Mouse (Mus musculus) layer of hippocampus, postnatal 14 days (tissue): ENCODE results near the gene Itch. TPM values are rescaled to one million over a fixed set of nuclear protein-coding genes. Genes with fewer than 3 reads are reported as not detected.
"Not testable (repeated sequence)": the region's sequence is repeated elsewhere in the genome, so short reads cannot be mapped to it uniquely, and the experiment has no call there.

Source experiments
- DNase-seq, 2 experiments: peaks; one replicate each; pipeline ENCODE4 v3.0.0; 2021 to 2022; ENCODE audit warnings: low spot score in 2 of 2, mixed read lengths in 1 of 2
- long read RNA-seq, 2 experiments: library from polyadenylated mRNA; stranded (forward); transcript quantifications; one replicate each; pipeline ENCODE4 v2.0.0; 2021
- total RNA-seq, 2 experiments: library from RNA; stranded (reverse); gene quantifications; 2 replicates each; pipeline ENCODE4 v1.2.3; 2021

Itch gene
- total RNA-seq: 10 to 100 TPM; 44.8 to 45.6 TPM
- long read RNA-seq, experiment 1, full-length matches to known transcripts: 22 of 29 reads
- long read RNA-seq, experiment 1, partial matches to known transcripts: 0 of 29 reads
- long read RNA-seq, experiment 1, other reads (novel, unspliced or antisense): 7 of 29 reads
- long read RNA-seq, experiment 2, full-length matches to known transcripts: 19 of 34 reads
- long read RNA-seq, experiment 2, partial matches to known transcripts: 5 of 34 reads
- long read RNA-seq, experiment 2, other reads (novel, unspliced or antisense): 10 of 34 reads

GRCm38 (mm10) chr2:155133011-155133976 is at the start of gene Itch:
Gene Itch (plus strand): TSS chr2:155133509.
- peak; percentile 89 to 94 for DNase-seq

- DNase-seq: no peak
Observed at GRCm38 (mm10) chr2:155084546-155084945, 48.8 kb upstream of the Itch start.

GRCm38 (mm10) chr2:155086328-155086727 is 47.0 kb upstream of the Itch start:
- no peak for DNase-seq

GRCm38 (mm10) chr2:155088264-155088663 is 45.0 kb upstream of the Itch start:
- no peak for DNase-seq

- DNase-seq: no peak
Observed at GRCm38 (mm10) chr2:155090909-155091742, 42.2 kb upstream of the Itch start.

GRCm38 (mm10) chr2:155091743-155092075 is 41.6 kb upstream of the Itch start:
- no peak for DNase-seq

GRCm38 (mm10) chr2:155093418-155093817 is 39.9 kb upstream of the Itch start:
- no peak for DNase-seq

GRCm38 (mm10) chr2:155098720-155099380 is 34.5 kb upstream of the Itch start:
- DNase-seq: no peak

- DNase-seq: no peak
Observed at GRCm38 (mm10) chr2:155099421-155099820, 33.9 kb upstream of the Itch start.

GRCm38 (mm10) chr2:155099994-155100795 is 33.1 kb upstream of the Itch start:
- no peak for DNase-seq

GRCm38 (mm10) chr2:155100796-155101259 is 32.5 kb upstream of the Itch start:
- no peak for DNase-seq

GRCm38 (mm10) chr2:155101761-155102181 is 31.5 kb upstream of the Itch start:
- no peak for DNase-seq

GRCm38 (mm10) chr2:155103607-155104006 is 29.7 kb upstream of the Itch start:
- no peak for DNase-seq

GRCm38 (mm10) chr2:155107276-155107675 is 26.0 kb upstream of the Itch start:
- DNase-seq: not testable (repeated sequence)

GRCm38 (mm10) chr2:155115216-155115830 is 18.0 kb upstream of the Itch start:
- no peak for DNase-seq

GRCm38 (mm10) chr2:155133977-155134860 is 910 bp downstream of the Itch start:
- peak; percentile 10 to 19 for DNase-seq

- no peak for DNase-seq
Observed at GRCm38 (mm10) chr2:155135092-155135491, 1.8 kb downstream of the Itch start.

GRCm38 (mm10) chr2:155135534-155135933 is 2.2 kb downstream of the Itch start:
- no peak for DNase-seq
